Mouse (Mus musculus) limb, embryonic 14.5 days (tissue): ENCODE measurements around the gene Gm28557. TPM values are rescaled to one million over a fixed set of nuclear protein-coding genes. Genes with fewer than 3 reads are reported as not detected.

Experiments
- ATAC-seq: fragments of 200-750 bp; cut with Nextera tagmentation; 2 replicates; pipeline ENCODE4 v1.8.0; 2017; ENCODE audit warnings: low read depth, moderate number of reproducible peaks, moderate TSS enrichment; ENCODE audit not compliant: low FRiP score
- DNase-seq: peaks from one replicate; pipeline ENCODE4 v3.0.0-alpha.2; 2015; ENCODE audit warnings: low spot score
- H3K27ac ChIP-seq: fragments of 300-500 bp; sonication (generic); replicated peaks from 2 replicates; pipeline ENCODE4 v1.5.1; 2014; ENCODE audit warnings: low read depth, mild to moderate bottlenecking, low read length, moderate library complexity, mixed read lengths
- H3K27me3 ChIP-seq: fragments of 300-500 bp; sonication (generic); 2 replicates; pipeline ENCODE4 v1.6.1; 2014; ENCODE audit warnings: low read length, mixed read lengths; ENCODE audit not compliant: control insufficient read depth, insufficient read depth
- H3K36me3 ChIP-seq: fragments of 300-500 bp; sonication (generic); 2 replicates; pipeline ENCODE4 v1.6.1; 2014; ENCODE audit warnings: mild to moderate bottlenecking, low read length, moderate library complexity, mixed read lengths; ENCODE audit not compliant: control insufficient read depth, insufficient read depth
- H3K4me1 ChIP-seq: fragments of 300-500 bp; sonication (generic); 2 replicates; pipeline ENCODE4 v1.6.1; 2014; ENCODE audit warnings: antibody characterized with exemption, low read length, mixed read lengths; ENCODE audit not compliant: control insufficient read depth, insufficient read depth
- H3K4me2 ChIP-seq: fragments of 300-500 bp; sonication (generic); replicated peaks from 2 replicates; pipeline ENCODE4 v1.6.1; 2014; ENCODE audit warnings: low read depth, mild to moderate bottlenecking, low read length, moderate library complexity; ENCODE audit not compliant: severe bottlenecking
- H3K4me3 ChIP-seq: fragments of 300-500 bp; sonication (generic); replicated peaks from 2 replicates; pipeline ENCODE4 v1.5.1; 2014; ENCODE audit warnings: low read length
- H3K9ac ChIP-seq: fragments of 300-500 bp; sonication (generic); 2 replicates; pipeline ENCODE4 v1.6.1; 2014; ENCODE audit warnings: mild to moderate bottlenecking, low read depth, low read length, moderate library complexity; ENCODE audit not compliant: severe bottlenecking
- H3K9me3 ChIP-seq: fragments of 300-500 bp; sonication (generic); 2 replicates; pipeline ENCODE4 v1.6.1; 2016; ENCODE audit warnings: low read length; ENCODE audit not compliant: control insufficient read depth
- POLR2A ChIP-seq: fragments of 200-500 bp; IDR thresholded peaks from 2 replicates; pipeline ENCODE4 v1.8.0; 2012; ENCODE audit warnings: inconsistent platforms, mild to moderate bottlenecking, moderate library complexity, borderline replicate concordance; ENCODE audit not compliant: insufficient read depth, insufficient read length; ENCODE audit errors: extremely low read depth
- WGBS: fragments of 180-500 bp; shearing (Covaris S2); extraction: QIAGEN DNeasy Blood & Tissue Kit; methylation state at CpG from one replicate; pipeline ENCODE4 v1.1.7; 2014; 5-methylcytosine and 5-hydroxymethylcytosine counted together
- polyA plus RNA-seq, 2 experiments: library from polyadenylated mRNA; depleted of rRNA in 1 of 2; stranded (reverse) in 1 of 2; unstranded in 1 of 2; fragments of >200 nt; fragmentation: Nextera tagmentation in 1 of 2; extraction: Ambion mirVana in 1 of 2; gene quantifications; 2 replicates each; pipeline versions ENCODE4 v1.2.1 to v1.2.3; 2012 to 2014

The Gm28557 gene
- polyA plus RNA-seq, 2 experiments = 4.3 to 4.5 TPM

DNA sequence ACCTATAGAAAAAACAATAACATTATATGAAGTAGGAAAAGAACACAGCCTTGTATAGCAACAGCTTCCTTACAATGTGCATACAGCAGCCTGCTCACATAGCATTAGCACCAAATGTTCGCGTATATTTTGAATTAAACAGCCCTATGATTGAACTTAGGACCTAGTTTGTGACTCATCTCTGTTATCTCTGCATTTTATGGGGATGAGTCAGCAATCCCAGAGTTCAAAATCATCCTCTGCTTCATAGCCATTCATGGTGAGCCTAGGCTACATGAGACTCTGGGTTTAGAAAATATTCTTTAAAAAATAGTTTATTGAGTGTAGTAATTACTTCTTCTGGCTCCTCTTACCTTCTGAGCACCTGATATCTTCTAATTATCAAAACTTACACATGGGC, 4.9 kb upstream of the Gm28557 start:
- no peaks in the 10 kb centered on the region for H3K9me3 ChIP-seq
- H3K36me3 ChIP-seq = no peaks in the 10 kb centered on the region
- H3K4me1 ChIP-seq = no peaks in the 10 kb centered on the region
- H3K27me3 ChIP-seq = no peaks in the 10 kb centered on the region
- DNase-seq (no peak), ATAC-seq (no peak)
- 87% methylated on average over 2 of the region's 2 CpGs for WGBS
- no peak overlapping the region for H3K27ac ChIP-seq
- no peak overlapping the region for H3K4me2 ChIP-seq
- TF ChIP-seq POLR2A = no peak
- no peak overlapping the region for H3K4me3 ChIP-seq
- no peak overlapping the region for H3K9ac ChIP-seq

DNA sequence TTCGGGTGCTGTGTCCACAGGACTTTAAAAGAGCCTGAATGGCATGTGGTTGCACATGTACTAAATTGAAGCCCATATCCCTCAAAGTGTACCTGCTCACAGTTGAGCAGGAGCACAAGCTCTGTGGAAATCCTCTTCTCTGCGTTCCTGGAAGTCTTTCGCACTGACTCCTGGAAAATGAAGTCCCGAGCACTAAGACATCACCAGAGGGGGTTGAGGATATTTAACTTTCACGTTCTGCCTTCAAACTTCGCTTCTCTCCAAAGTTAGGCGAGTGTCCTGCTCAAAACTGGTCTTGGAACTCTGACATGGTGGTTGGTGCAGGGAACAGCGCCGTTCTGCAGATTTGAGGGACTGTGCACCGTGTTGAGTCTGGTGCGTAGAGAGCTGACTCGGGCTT, 3.7 kb upstream of the Gm28557 start:
- WGBS = 79% methylated on average over 12 of the region's 12 CpGs
- TF ChIP-seq POLR2A = no peak

DNA sequence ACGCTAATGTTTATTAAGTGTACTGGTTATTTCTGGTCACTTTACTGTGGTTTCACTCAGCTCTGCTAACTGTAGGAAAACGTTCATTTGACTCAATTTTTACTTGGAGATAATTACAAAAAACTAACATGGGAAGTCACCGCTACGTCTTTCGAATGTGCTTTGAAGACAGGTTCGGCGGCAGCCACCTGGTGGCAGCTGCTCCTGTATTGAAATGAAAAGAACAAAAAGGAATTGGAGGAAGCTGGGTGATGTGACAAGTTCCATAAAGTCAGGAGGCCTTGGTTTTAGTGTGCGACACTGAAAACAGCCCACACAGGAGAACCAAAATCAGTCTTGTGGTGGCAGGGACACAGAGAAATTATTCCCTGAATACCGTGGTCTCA, 410 bp upstream of the Gm28557 start:
- 3% methylated on average over 9 of the region's 9 CpGs for WGBS
- Histone ChIP-seq H3K4me3 (peak overlapping the region; percentile 71), H3K9ac (peak overlapping the region; percentile 34; the same call in 1 of the 2 replicates), H3K4me1 (peaks cover 7% of the 10 kb centered on the region; the same call in 1 of the 2 replicates), H3K4me2 (peak overlapping the region; percentile 69), H3K9me3 (peaks cover 10% of the 10 kb centered on the region), H3K27me3 (no peaks in the 10 kb centered on the region), H3K27ac (peak overlapping the region; percentile 48; the same call in 1 of the 2 replicates), H3K36me3 (peaks cover 5% of the 10 kb centered on the region)
- TF ChIP-seq POLR2A = no peak
- no peak for DNase-seq
- ATAC-seq = peak; percentile 69

More for the DNA sequence above, 3.7 kb upstream of the Gm28557 start:
- Histone ChIP-seq H3K36me3 (no peaks in the 10 kb centered on the region), H3K27ac (no peak overlapping the region), H3K9me3 (no peaks in the 10 kb centered on the region), H3K27me3 (no peaks in the 10 kb centered on the region), H3K9ac (no peak overlapping the region), H3K4me2 (no peak overlapping the region), H3K4me1 (peaks cover 7% of the 10 kb centered on the region; the same call in 1 of the 2 replicates), H3K4me3 (no peak overlapping the region)
- ATAC-seq (no peak), DNase-seq (no peak)

DNA sequence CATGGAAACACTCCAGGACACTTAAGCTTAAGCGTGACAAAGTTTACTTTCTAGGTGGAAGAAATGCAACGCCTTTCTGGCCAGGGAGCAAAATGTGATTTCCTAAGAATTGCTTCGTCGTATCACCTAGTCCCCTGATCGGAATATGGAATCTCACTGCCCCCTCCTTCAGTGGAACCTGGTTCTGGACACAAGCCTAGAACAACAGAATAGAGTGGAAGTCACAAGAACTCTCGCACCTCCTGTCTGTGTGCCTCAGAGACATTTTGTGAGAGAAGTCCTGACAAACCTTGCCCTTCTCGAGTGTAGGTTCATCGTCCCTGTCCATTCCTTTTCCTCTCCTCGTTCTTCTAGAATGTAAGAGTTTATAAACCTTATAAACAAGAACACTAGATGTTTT, 723 bp downstream of the Gm28557 start:
- peaks cover 5% of the 10 kb centered on the region for H3K36me3 ChIP-seq
- H3K4me3 ChIP-seq = peak overlapping the region; percentile 71
- ATAC-seq (no peak), DNase-seq (no peak)
- TF ChIP-seq POLR2A = no peak
- WGBS = 59% methylated on average over 9 of the region's 9 CpGs
- peaks cover 7% of the 10 kb centered on the region; the same call in 1 of the 2 replicates for H3K4me1 ChIP-seq
- peak overlapping the region; percentile 90 for H3K27ac ChIP-seq
- peak overlapping the region; percentile 80 for H3K9ac ChIP-seq
- H3K27me3 ChIP-seq = no peaks in the 10 kb centered on the region
- H3K9me3 ChIP-seq = peaks cover 10% of the 10 kb centered on the region
- peak overlapping the region; percentile 69 for H3K4me2 ChIP-seq

DNA sequence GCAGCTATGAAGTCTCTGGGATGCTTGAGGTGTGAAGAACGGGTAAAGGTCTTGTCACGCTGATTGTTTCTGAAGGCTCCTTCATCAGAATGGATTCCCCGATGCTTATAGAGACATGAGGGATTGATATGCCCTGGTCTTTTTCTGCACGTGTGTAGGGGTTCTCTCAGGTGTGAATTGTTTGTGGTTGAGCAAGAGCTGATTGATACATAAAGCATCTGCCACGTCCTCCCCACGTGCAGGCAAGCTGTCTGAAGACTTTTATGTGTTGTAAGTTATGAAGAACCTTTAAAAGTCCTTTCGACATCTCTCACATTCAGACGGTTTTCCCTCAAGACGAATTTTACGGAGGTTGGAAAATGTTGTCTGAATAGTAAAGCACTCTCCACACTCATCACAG, 10.5 kb downstream of the Gm28557 start, which contains the start of gene Zfp708:
Gene Zfp708 (minus strand): TSS at position 101 of the 400 bp plus-strand sequence.
- H3K36me3 ChIP-seq = 0 out of 2 replicates have a peak, but pooled peaks cover 4% of the 10 kb centered on the region
- no peaks in the 10 kb centered on the region for H3K4me1 ChIP-seq
- ATAC-seq (no peak), DNase-seq (no peak)
- no peaks in the 10 kb centered on the region for H3K9me3 ChIP-seq
- no peak within 1 kb of the TSS for H3K27ac ChIP-seq
- H3K9ac ChIP-seq = no peak within 1 kb of the TSS
- no peaks in the 10 kb centered on the region for H3K27me3 ChIP-seq
- TF ChIP-seq POLR2A = no peak
- no peak within 1 kb of the TSS for H3K4me3 ChIP-seq
- 85% methylated on average over 10 of the region's 10 CpGs for WGBS
- H3K4me2 ChIP-seq = no peak within 1 kb of the TSS
